Mouse (Mus musculus): ENCODE data around the gene Gm3005. TPM values are rescaled to one million over a fixed set of nuclear protein-coding genes. Genes with fewer than 3 reads are reported as not detected.
"Not testable (repeated sequence)": the region's sequence is repeated elsewhere in the genome, so short reads cannot be mapped to it uniquely, and the experiment has no call there.

Gm3005 gene
- 0.44 and 0.99 TPM in 2 replicates for polyA plus RNA-seq (2016; fragmentation: Nextera tagmentation; extraction: Ambion mirVana)

- not testable (repeated sequence) for H3K9ac ChIP-seq (replicated peaks); H3K36me3 ChIP-seq; ATAC-seq (ENCODE audit: insufficient number of reproducible peaks, insufficient read depth, low FRiP score, low TSS enrichment, low read depth); H3K27ac ChIP-seq; H3K4me3 ChIP-seq (replicated peaks); H3K4me2 ChIP-seq; H3K9me3 ChIP-seq; H3K4me1 ChIP-seq (replicated peaks); H3K27me3 ChIP-seq
- WGBS = no CpG with 5 or more reads among the region's 2 CpGs
Observed at GRCm38 (mm10) chr14:3427803-3428202, at the start of gene Gm3005. Gm3005 (plus strand) TSS chr14:3428103.

DNA sequence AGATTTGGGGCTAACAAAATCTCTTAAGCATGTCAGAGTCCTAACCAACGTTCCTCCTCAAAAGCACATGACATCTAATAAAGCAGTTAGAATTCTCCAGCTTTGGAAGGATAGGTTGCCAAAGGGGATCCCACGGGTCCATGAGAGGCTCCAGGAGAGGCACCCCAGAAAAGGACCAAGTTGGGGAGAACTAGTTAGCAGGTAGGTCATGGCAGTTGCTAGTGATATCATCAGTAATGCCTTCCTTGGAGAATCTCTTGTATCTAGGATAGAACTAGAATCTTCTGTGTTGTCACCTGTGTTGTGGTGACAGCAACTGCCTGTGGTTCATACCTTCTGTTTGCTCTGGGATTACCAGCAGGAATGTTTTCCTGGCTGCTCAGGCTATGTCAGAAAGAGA, 33.1 kb upstream of the Gm3005 start, which contains the start of gene Gm10413:
TSS of gene Gm10413 (plus strand) at position 301 of the 400 bp plus-strand sequence.
- H3K4me1 ChIP-seq (replicated peaks); H3K9ac ChIP-seq (replicated peaks); ATAC-seq (ENCODE audit: insufficient number of reproducible peaks, insufficient read depth, low FRiP score, low TSS enrichment, low read depth); H3K9me3 ChIP-seq; H3K27ac ChIP-seq; H3K36me3 ChIP-seq; H3K4me3 ChIP-seq (replicated peaks); H3K4me2 ChIP-seq; H3K27me3 ChIP-seq: not testable (repeated sequence)
- WGBS = no CpG with 5 or more reads among the region's 2 CpGs

GRCm38 (mm10) chr14:3412314-3412713, 15.6 kb upstream of the Gm3005 start, which contains the start of gene Gm10409:
Gm10409 (plus strand) TSS chr14:3412614.
- not testable (repeated sequence) for H3K4me2 ChIP-seq; ATAC-seq (ENCODE audit: insufficient number of reproducible peaks, insufficient read depth, low FRiP score, low TSS enrichment, low read depth); H3K36me3 ChIP-seq; H3K4me3 ChIP-seq (replicated peaks); H3K9me3 ChIP-seq; H3K27me3 ChIP-seq; H3K9ac ChIP-seq (replicated peaks); H3K27ac ChIP-seq; H3K4me1 ChIP-seq (replicated peaks)
- no CpG with 5 or more reads among the region's 32 CpGs for WGBS

DNA sequence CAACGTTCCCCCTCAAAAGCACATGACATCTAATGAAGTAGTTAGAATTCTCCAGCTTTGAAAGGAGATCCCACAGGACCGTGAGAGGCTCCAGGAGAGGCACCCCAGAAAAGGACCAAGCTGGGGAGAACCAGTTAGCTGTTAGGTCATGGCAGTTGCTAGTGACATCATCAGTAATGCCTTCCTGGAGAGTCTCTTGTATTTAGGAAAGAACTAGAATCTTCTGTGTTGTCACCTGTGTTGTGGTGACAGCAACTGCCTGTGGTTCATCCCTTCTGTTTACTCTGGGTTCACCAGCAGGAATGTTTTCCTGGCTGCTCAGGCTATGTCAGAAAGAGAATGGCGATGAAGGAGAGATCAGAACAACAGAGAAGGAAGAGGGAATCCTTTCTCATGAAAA, 21.2 kb downstream of the Gm3005 start, which contains the start of gene Gm10408:
TSS of gene Gm10408 (plus strand) at position 301 of the 400 bp plus-strand sequence.
- H3K9ac ChIP-seq (replicated peaks); H3K9me3 ChIP-seq; H3K27me3 ChIP-seq; H3K4me3 ChIP-seq (replicated peaks); H3K4me2 ChIP-seq; ATAC-seq (ENCODE audit: insufficient number of reproducible peaks, insufficient read depth, low FRiP score, low TSS enrichment, low read depth); H3K27ac ChIP-seq; H3K4me1 ChIP-seq (replicated peaks); H3K36me3 ChIP-seq: not testable (repeated sequence)
- whole genome bisulfite sequencing = no CpG with 5 or more reads among the region's 3 CpGs

DNA sequence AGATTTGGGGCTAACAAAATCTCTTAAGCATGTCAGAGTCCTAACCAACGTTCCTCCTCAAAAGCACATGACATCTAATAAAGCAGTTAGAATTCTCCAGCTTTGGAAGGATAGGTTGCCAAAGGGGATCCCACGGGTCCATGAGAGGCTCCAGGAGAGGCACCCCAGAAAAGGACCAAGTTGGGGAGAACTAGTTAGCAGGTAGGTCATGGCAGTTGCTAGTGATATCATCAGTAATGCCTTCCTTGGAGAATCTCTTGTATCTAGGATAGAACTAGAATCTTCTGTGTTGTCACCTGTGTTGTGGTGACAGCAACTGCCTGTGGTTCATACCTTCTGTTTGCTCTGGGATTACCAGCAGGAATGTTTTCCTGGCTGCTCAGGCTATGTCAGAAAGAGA, 206.3 kb downstream of the Gm3005 start, which contains the start of gene Gm3012:
TSS of gene Gm3012 (plus strand) at position 301 of the 400 bp plus-strand sequence.
- not testable (repeated sequence) for ATAC-seq (ENCODE audit: insufficient number of reproducible peaks, insufficient read depth, low FRiP score, low TSS enrichment, low read depth); H3K4me1 ChIP-seq (replicated peaks); H3K9me3 ChIP-seq; H3K4me2 ChIP-seq; H3K9ac ChIP-seq (replicated peaks); H3K4me3 ChIP-seq (replicated peaks); H3K36me3 ChIP-seq; H3K27ac ChIP-seq; H3K27me3 ChIP-seq
- WGBS = no CpG with 5 or more reads among the region's 2 CpGs

Other genes starting within 250 kb of the Gm3005 start
- gene Gm5795, start 239.8 kb upstream of the Gm3005 start, polyA plus RNA-seq (2016; fragmentation: Nextera tagmentation; extraction: Ambion mirVana) = not detected in 2 replicates
- 5.4 and 6.8 TPM in 2 replicates for gene D830030K20Rik, start 219.6 kb upstream of the Gm3005 start, polyA plus RNA-seq (2016; fragmentation: Nextera tagmentation; extraction: Ambion mirVana)
- gene Gm2956, start 95.5 kb upstream of the Gm3005 start, polyA plus RNA-seq (2016; fragmentation: Nextera tagmentation; extraction: Ambion mirVana) = not detected in 2 replicates
- gene Gm10413, start 33.0 kb upstream of the Gm3005 start, polyA plus RNA-seq (2016; fragmentation: Nextera tagmentation; extraction: Ambion mirVana) = not detected in 2 replicates
- gene Gm10409, start 15.5 kb upstream of the Gm3005 start, polyA plus RNA-seq (2016; fragmentation: Nextera tagmentation; extraction: Ambion mirVana) = 0.97 and 1.4 TPM in 2 replicates
- not detected in 2 replicates for gene Gm10408, start 21.3 kb downstream of the Gm3005 start, polyA plus RNA-seq (2016; fragmentation: Nextera tagmentation; extraction: Ambion mirVana)
- gene Gm3012, start 206.4 kb downstream of the Gm3005 start, polyA plus RNA-seq (2016; fragmentation: Nextera tagmentation; extraction: Ambion mirVana) = not detected in 2 replicates
- gene Gm3020, start 223.9 kb downstream of the Gm3005 start, polyA plus RNA-seq (2016; fragmentation: Nextera tagmentation; extraction: Ambion mirVana) = 0.97 and 1.4 TPM in 2 replicates

Measured in limb, embryonic 12.5 days (tissue).